Mouse (Mus musculus) heart, adult 11 months (tissue): ENCODE data around the gene Actr5.

Experiments
- DNase-seq: peaks from one replicate; pipeline ENCODE4 v3.0.0; 2022

Actr5 gene

DNA sequence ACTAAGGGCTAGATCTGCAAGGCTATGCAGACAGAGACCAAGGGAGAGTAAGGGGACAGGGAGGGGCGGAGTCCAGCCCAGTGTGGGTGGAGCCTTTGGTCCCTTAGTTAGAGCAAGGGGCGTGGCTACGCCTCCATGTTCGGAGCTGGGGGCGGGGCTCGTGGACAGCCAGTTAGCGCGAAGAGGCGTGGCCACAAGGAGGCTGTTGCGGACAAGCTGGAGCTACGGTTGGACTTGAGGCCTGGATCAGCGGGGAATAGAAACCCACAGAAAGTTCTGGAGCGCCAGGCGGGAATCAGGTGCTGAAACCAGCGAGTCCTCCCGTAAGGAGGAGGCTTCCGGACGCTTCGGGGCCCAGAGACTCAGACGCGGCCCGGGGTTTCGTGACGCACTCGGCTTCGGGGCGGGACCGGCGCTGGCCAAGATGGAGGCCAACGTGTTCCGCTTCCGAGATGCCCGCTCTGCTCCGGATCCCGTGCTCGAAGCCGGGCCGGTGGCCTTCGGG is at the start of gene Actr5:
Gene Actr5, plus strand, starts transcription at position 171 of the 505 bp plus-strand sequence.
- DNase-seq: peak; percentile 99

DNA sequence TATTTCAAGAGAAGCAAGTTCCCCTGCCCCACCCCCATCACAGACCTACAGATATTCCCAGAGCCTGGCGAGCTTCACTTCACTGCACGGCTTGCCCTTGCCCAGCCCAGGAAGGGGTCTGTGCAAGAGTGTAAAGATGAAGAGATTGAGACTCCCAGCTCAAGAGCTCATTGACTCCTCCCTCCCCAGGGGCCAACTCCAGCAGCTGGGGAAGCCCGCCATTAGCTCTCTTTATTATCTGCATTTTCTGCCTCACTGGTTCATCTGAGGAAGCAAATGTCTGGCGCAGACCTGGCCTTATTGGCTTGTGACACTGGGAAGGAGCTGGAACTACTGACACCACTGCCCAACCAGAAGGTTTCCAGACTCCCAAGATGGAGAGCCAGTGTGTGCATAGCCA is 44.7 kb upstream of the Actr5 start:
- DNase-seq: no peak

DNA sequence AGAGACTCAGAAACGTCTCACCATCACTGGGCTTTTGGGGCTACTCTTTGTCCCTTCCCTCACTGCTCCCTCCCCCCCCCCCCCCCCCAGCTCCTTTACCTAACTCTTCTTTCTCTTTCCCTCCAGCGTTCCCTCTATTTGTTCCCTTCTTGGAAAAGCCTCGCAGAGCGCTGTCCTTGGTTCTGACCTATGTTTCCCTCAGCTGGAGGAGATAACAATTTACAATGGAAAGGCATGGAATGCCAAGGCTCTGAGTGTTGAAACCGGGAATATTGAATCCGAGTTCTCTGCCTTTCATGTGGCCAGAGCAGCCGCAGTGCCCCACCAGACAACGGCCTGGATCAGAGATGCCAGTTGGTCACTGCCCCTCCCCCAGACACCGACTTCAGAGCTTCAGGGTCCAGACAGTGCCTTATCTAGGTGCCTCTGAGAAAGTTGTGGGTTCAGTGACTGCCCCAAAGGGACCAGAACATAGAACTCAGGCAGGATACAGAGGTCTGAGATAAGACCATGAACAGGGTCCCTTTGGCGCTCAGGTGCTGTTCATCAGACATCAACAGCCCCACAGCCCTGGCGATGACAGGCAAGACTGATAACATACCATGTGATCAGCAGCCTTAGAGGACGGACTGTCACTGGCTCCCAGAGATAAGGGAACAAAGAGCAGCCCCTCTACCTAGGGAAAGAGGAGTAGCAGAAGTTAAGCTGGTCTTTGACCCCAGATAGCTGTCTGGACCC is 39.9 kb upstream of the Actr5 start:
- no peak for DNase-seq

DNA sequence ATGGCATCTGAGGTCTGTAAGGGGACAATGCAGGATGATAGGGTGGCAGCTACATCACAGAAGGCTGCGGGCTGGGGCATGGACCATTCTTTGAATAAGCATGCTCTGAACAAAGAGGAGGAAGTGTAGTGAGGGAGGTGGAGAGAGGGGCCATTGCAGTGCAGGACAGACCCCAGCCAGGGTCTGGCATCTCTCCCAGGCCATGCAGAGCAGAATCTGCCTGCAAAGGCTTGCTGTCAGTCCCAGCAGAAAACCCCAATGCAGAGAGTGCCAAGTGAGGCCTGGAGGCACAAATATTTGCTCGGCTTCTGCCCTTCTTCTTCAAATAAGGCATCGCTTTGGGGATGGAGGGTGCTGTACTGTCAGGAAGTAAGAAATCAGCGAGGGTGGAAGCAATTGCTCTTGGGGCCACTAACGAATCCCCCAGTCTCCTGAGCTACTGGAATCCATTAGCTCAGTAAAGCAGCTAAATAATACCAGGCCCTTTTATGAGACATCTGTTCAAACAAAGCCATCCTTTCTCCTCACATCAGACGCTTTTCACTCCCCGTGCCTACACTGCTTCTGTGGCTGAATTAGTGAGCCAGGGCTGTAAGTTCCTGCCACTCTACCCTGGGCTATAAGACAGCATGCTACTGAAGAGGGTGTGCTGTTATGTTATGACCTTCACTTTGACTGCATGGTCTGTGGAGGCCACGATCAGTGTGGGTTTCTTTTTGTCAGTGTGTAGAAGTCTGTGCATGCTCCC is 36.0 kb upstream of the Actr5 start:
- DNase-seq: no peak

DNA sequence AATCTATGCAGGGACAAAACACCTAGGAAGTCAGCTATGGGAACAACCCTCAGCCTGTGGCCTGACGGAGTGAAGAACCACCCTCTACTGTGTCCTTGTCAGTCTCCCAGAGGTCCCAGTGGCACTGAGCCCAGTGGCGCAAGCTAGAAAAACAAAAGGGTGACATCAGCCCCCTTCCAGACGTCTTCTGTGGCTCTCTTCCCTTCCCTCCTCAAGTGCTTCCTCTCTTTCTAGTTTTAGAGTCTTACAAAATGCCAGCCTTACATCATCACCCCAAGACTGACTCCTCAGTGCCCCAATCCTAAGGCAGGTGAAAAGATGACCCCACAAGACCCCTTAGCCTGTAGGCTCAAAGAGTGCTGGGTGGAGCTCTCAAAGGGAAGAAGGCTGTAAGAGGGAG is 34.2 kb upstream of the Actr5 start:
- DNase-seq: no peak

DNA sequence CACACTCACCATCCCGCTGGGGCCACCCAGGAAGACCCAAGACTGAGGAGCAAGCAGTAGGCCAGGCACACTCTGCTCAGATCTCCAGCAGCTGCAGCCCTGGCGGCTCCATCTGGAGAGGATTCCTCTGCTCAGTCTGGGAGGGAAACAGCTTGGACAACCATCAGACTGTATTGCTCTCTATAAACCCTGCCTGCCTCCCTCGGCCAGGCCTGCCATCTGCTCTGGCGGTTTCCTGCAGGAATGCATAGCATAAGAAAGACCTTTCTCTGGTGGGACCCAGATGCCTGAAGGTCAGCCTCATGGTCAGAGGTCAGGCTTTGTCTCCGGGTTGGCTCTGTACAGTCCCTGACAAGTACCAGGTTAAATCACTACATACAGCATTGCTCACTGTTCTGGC is 33.4 kb upstream of the Actr5 start:
- DNase-seq: no peak

DNA sequence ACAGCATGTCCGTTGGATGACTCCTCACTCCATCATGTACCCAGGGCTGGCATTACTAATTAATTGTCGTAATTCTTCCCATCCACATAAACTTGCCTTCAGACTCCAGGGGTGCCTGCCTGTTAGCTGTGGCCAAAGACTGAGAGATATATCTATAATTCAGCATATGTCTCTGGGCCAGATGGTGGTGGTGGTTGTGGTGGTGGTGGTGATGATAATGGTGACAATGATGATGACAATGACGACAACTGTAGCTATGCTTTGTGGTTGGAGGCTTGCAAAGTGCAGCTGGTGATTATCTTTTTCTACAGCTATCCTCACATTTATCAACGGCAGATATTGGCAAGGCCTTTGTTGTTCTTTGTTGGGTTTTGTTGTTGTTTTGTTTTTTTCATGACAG is 31.3 kb upstream of the Actr5 start:
- DNase-seq: no peak

DNA sequence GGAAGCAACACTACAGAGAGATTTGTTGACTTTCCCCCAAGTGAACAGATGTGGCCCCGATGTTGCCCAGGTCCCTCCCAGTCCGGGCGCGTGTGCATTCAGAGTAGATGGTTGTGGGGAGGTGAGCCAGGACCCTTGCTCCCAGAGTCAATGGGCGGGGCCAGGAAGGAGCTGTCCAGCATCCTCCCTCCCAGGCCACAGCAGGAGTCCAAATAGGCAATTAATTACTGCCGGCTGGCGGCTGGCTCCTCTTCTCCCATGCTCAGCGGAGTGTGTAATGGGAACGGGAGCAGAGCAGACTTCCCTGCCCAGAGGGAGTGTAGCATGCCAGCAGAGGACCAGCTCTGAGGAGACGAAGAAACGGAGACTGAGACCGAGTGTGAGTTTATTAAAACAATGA is 29.6 kb upstream of the Actr5 start:
- no peak for DNase-seq

DNA sequence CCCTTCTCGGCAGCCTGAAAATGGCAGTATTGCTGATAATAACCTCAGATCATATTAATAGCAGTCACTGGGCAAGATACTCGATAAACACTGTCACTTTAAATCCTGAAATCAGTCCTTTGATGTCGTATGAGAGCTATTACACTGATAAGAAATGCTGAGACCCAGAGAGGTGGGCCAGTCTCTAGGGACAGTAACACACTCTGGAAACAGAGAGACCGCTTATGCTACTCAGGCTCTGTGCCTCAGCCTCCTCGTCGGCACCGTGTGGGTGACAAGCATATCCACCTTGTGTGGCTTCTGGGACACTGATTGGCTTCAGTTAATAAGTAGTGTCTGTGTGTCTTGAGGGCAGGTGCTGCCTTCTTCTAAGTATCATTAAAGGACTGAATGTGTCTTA is 29.1 kb upstream of the Actr5 start:
- DNase-seq: no peak

DNA sequence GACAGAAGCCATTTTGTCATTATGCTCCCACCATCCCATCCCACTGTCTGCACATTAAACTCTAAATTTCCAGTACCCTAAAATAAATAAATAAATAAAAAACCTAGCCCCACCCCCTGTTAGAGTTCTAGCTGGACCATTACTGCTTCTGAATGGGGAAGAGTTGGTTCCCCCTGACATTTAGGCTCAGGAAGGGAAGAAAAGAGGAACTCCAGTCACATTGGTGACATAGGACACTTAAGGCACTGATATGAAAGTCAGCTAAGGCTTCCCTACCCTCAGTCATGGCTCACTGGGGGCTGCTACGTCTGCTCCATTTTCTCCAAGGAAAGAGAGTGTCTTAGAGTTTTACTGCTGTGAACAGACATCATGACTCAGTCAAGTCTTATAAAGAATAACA is 27.9 kb upstream of the Actr5 start:
- DNase-seq: no peak

DNA sequence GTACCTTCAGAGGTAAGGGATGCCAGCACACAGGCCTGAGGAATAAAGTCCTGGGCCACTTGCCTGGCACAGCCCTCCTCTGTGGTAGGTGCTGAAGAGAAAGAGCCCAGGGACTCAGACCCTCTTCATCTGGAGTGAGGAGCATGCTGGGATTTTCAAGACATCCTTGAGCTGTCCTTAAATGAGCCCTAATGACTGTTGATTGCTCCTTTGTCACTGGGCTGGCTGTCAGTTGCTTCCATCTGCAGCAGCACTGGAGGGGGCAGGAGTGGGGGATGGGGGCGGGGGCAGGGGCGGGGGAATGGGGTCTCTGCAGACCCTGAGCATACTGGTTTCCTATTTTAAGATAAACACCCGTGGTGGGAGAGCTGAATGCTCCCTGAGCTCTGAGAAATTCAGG is 24.2 kb upstream of the Actr5 start:
- DNase-seq: no peak

DNA sequence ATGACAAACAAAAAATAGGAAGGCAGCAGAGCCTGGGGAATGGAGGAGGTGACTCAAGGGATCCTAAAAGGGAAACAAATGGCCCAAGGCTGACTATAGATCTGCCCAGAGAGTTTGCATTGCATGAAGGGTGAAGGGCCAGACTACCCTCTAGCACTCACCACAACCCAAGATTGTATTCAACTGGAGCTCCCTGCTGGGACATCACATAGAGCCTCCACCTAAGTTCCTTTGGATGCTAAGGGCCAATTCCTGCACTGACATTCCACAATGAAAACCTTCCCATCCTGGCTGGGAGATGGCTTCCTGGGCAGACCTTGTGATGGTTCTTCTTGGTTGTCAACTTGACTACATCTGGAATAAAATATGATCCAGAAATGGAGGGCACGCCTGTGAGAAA is 23.4 kb upstream of the Actr5 start:
- DNase-seq: no peak

DNA sequence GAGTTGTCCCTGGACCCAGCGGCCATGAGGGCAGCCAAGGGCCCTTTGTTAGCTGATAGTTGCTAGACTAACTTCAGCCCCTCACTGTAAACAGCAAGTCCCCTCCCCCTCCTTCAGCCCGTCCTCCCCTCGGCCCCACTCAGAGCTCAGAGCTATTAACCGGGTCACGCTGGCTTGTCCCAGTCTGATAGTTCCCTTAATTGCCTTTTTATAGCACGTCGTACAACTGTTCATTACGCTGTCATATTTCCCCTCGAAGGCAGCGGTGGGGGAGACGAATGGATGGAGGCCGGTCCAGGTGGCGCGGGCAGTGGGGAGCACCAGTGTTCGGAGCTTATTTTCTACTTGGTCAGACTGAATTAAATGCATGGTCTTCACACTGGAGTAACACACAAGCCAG is 22.0 kb upstream of the Actr5 start:
- no peak for DNase-seq

DNA sequence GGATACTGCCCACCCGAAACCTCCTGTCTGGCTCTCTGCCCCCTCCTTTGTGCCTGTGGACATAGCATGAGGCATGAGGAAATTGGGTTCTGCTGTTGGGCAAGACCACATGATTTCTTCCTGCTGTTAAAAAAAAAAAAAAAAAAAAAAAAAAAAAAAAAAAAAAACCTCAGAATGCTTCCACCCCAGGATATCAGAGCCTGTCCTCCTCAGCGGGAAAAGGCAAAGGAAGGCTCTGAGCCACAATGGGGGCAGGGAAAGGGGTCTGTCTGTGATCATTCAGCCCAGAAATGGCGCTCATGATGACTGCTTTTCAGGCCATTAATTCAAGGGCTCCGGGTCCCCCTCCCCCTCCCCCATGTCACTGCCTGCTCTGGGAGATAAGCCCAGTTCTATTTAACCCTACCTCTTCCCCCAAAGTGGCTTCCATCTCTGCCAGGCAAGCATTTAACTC is 18.1 kb upstream of the Actr5 start:
- DNase-seq: no peak

DNA sequence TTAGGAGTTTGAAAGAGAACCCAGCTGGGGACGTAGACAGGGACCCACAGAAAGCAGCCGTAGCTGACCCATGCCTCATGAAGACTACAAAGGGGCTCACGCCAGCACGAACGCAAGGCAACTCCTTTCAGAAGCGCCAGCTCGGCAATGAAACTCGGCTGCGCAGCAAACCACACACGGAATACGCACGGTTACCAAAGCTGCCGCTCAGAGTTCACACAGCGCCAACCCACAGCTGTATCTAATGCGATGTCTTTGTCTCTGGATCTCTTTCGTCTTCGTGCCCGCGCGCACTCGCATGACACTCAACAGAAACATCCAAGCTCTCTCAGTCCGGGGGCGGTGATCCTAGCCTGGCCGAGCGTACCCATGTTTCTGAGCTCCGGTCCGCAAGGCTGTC is 15.0 kb upstream of the Actr5 start:
- DNase-seq: no peak

DNA sequence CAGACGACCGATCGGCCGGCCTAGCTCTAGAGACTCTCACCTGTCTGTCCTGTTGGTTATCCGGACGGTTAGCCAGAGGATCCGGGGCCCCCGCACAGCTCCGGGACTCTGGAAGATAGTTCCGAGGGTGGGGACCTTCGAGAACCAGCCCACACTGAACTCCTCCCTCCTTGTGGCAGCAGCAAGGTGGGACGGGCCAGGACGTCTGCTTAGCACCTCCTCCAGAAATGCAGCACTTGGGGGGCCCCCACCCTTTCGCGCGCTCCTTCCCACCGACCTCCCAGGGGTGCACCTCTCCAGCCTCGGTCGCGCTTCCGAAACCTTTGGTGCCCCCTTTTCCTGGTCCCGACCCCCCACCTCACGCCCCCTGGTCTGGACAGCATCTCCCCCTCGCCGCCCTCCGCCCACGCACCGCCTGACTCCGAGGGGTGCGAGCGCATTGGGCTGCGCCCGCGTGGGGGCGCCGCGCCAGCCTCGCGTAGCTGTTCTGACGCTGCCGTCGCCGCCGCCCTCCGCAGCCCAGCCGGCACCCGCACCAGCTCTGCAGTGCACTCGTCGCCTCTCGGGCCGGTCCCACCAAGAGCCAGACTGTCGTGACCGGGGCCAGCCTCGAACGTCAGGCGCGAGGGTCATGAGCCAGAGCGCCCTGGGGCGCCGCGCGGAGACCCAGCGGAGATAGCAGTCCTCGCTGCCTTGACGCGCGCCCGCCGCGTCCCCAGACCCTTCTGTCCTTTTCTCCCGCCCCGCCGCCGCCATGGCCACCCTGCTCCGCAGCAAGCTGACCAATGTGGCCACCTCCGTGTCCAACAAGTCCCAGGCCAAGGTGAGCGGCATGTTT is 14.0 kb upstream of the Actr5 start, which contains the start of gene Slc32a1:
Gene Slc32a1, plus strand, starts transcription at position 280 of the 838 bp plus-strand sequence.
- DNase-seq: no peak

DNA sequence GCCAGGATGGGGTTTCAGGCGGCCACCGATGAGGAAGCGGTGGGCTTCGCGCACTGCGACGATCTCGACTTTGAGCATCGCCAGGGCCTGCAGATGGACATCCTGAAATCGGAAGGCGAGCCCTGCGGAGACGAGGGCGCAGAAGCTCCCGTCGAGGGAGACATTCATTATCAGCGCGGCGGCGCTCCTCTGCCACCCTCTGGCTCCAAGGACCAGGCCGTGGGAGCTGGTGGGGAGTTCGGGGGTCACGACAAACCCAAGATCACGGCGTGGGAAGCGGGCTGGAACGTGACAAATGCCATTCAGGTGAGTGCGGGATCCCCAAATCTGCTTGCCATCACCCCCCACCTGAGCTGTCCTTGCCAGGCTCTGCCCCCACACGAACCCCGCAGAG is 13.4 kb upstream of the Actr5 start:
- no peak for DNase-seq

DNA sequence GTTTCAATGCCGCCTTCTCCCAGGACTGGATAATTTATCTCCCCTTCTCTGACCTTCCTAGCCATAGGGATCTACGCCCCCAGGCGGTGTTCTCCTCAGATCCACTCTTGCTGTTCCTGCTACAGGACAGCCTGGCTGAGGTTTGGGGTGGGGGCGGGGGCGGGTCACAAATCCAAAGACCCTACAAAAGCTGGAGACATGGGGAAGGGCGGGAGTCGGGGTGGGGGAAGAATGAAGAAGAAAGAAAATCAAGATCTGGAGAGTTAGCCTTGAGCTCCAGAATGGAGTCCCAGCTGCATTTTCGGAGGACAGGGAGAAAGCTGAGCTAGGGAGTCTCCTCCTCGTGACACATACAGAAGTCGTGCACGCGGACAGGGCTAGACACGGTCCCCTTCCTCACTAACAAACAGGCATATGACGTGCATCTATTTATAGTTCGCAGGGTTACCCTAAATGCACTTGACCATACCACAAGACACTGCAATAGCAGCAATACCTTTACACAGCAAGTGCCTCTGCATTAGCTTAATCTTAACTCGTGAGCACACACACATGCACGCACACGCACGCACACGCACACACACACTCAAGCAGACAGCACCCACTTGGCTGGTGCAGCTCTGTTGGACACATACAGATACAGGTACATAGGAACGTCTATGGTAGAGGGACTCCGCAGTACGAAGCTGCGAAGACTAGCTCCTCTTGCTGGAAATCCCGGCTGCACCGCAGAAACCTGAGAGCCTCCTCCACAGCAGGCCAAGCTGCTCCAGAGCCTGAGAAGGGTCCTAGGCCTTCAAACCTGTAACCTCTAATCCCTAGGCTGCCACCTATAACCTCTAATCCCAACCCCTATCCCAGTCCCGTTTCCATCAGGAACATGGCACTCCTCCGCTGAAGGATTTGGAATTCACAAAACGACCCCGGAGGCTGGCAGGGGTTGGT is 12.7 kb upstream of the Actr5 start:
- DNase-seq: no peak

DNA sequence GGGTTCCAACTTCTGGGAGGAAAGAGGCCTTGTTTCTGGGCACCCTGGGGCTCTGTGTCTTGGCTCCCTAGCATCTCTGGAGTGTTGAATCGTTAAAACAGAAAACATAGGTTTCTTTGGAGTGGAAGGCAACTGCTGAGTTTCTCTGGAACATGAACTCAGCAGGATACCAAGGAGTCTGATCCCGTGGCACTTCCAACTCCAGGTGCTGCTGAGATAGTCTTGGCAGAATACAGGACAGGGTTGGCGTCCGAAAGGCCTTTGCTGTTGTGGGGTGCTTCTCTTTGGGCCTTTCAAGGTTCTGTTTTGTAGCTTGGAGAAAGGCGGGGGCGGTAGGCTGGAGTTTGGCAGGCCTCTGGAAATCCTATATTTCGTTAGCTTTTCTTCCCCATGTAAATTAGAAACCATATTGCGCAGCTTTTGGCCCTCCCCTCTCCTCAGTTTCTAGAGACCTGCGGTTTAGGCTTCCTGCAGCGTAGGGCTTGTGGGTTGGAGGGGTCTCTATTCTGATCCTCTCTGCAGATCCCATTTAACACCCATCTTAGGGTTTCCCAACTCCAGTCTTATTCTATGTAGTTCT is 11.9 kb upstream of the Actr5 start:
- no peak for DNase-seq

DNA sequence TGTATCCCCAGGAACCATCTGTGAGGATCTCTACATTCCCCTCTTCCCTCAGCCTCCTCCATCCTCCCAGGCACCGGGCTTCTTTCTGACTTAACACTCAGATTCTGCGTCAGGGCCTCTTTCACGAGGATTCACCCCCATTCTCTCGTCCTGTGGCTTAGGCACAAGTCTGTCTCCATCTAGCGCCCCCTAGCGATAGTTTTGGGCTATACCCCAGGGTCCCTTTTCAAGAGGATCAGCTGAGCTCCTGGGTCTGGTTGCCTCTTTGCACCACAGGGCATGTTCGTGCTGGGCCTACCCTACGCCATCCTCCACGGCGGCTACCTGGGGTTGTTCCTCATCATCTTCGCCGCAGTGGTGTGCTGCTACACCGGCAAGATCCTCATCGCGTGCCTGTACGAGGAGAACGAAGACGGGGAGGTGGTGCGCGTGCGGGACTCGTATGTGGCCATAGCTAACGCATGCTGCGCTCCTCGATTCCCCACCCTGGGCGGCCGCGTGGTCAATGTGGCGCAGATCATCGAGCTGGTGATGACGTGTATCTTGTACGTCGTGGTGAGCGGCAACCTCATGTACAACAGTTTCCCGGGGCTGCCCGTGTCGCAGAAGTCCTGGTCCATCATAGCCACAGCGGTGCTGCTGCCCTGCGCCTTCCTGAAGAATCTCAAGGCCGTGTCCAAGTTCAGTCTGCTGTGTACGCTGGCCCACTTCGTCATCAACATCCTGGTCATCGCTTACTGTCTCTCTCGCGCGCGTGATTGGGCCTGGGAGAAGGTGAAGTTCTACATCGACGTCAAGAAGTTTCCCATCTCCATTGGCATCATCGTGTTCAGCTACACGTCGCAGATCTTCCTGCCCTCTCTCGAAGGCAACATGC is 10.9 kb upstream of the Actr5 start:
- DNase-seq: no peak
